Mouse (Mus musculus): ENCODE data around the gene Csrnp1. TPM values are rescaled to one million over a fixed set of nuclear protein-coding genes. Genes with fewer than 3 reads are reported as not detected.
"Not testable (repeated sequence)": the region's sequence is repeated elsewhere in the genome, so short reads cannot be mapped to it uniquely, and the experiment has no call there.

Csrnp1 gene
- polyA plus RNA-seq (2012; rRNA removed), result 15.6 and 26.4 TPM in 2 replicates

DNA sequence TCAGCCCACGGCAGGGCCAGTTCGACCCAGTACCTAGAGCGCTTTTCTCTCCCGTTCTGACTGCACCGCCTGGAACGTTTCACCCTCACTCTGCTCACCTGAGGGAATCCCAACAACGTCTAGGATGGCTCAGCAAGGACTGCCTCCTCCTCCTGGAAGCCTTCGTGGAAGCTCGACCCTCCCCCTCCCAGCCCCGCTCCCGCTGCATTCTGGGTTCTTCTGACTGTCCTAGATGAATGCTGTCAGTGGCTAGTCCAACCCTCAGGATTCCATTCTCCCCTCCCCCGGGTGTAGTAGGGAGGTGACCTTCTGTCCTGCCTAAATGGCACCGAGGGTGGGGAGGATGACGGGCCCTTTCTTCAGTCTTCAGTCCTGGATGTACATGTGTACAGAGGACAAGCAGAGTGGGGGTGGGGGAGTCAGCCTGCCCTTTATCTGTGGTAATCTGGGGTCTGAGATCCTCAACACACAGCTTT, at the start of gene Csrnp1:
Gene Csrnp1, minus strand, starts transcription at position 123 of the 476 bp plus-strand sequence.
- peak; percentile 24 for DNase-seq (ENCODE audit: low spot score)

DNA sequence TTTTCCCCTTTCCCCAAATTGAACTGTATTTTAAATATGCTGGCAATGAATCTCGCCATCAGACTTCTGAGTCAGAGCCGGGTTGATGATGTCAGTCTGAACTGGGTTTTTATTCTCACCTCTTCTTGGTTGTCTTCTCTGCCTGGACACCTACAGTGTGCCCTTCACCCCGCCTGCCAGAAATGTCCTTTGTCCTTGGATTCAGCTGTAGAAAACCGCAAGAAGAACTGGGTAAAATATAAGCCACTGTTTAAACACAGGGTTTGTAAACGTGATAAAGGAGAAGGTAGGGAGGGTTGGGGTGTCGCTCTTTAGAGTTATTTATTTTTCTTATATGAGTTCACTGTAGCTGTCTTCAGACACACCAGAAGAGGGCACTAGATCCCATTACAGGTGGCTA, 48.3 kb upstream of the Csrnp1 start:
- DNase-seq (ENCODE audit: low spot score), result no peak

GRCm38 (mm10) chr9:120030421-120030820, 46.0 kb upstream of the Csrnp1 start:
- DNase-seq (ENCODE audit: low spot score), result no peak

DNA sequence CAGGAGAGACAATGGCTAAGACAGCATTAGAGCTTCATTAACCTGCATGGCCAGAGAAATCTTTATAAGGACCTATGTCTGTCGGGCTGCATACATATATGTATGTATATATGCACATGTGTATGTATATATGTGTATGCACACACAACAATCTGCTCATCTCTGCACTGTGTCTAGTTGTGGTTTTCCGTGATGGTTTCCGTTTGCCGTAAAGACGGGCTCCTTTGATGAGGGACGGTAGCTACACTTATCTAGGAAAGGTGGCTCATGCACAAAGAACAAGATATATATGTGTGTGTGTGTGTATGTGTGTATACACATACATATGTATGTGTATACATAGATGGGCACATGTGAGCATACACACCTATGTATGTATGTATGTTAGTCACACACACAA, 45.4 kb upstream of the Csrnp1 start:
- no peak for DNase-seq (ENCODE audit: low spot score)

GRCm38 (mm10) chr9:120027401-120028151, 43.1 kb upstream of the Csrnp1 start:
- DNase-seq (ENCODE audit: low spot score), result no peak

DNA sequence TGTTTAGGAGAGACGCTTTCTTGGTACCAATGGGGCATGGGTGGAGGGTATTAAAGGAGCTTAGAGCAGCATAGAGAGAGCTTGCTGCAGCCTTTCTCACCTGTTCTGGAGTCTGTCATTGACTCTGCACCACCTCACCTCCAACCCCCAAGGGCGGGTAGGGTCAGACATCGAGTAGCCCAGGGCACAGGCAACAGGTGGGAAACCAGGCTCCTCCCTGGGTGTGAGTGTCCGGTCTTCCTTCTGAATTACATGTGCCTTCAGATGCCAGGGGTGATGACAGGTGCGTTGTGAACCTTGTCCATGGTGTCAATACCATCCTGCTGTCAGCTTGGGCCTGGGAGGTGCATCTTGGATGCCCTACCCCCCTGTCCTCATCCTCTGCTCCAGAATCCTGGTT, 40.2 kb upstream of the Csrnp1 start:
- DNase-seq (ENCODE audit: low spot score), result no peak

DNA sequence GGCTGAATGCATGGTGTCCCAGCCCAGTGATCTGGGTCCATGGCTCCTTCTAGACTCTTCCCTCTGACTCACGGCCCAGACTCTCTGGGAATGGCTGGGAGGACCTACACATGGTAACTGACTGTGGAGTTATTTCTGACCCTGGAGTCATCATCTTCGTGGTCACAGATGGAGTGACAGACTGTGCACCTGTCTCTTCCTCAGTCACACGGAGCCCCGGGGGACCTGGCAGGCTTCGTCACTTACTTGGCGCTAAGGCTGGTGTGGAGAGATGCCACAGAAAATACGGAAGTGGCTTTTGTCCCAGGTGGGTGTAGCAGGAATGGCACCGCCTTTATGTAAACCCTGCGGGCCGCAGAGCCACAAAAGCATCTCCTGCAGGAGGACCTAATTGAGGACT, 39.7 kb upstream of the Csrnp1 start:
- DNase-seq (ENCODE audit: low spot score), result no peak

- DNase-seq (ENCODE audit: low spot score), result no peak
Measured at GRCm38 (mm10) chr9:120023086-120023811, 38.8 kb upstream of the Csrnp1 start, which contains the start of gene Xirp1. Gene Xirp1 (minus strand): TSS chr9:120023598.

GRCm38 (mm10) chr9:120021164-120021563, 36.7 kb upstream of the Csrnp1 start:
- no peak for DNase-seq (ENCODE audit: low spot score)

GRCm38 (mm10) chr9:120020285-120020890, 35.9 kb upstream of the Csrnp1 start:
- DNase-seq (ENCODE audit: low spot score), result no peak

DNA sequence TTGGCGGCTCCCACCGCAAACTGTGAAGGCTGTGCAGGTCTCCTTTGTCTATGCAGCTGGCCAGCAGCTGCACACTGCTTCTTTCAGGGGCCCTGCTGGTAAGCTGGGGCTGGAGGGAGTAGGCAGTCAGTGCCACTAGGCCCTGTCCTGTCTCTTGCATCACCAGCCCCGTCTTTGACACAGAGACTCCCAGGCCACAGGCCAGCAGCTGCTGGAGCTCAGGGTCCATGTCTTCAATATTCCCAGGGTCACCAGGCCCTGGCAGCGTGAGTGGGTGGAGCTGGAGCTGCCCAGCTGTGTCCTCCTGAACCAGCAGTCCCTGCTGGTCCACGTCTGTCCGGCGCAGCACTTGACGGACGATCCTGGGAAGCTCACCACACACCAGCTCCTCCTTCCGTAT, 32.5 kb upstream of the Csrnp1 start:
- no peak for DNase-seq (ENCODE audit: low spot score)

DNA sequence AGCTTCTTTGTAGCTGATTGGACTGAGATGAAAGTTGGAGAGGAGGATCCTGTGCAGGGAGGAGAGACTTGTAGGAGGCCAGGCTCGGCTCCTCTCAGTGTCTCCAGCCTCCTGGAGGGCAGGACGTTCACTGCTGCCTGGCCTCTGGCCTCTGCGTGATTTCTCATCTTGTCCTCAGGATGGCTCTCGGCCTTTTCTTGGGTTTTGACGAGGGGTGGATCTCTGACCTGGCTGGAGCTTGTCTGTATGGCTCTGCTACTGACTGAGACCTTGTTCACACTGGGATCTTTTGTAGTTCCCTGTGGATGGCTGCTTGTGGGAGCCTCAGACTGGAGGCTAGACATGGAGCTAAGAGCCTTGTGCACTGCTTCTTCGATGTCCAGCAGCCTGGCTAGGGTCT, 30.4 kb upstream of the Csrnp1 start:
- DNase-seq (ENCODE audit: low spot score), result no peak

DNA sequence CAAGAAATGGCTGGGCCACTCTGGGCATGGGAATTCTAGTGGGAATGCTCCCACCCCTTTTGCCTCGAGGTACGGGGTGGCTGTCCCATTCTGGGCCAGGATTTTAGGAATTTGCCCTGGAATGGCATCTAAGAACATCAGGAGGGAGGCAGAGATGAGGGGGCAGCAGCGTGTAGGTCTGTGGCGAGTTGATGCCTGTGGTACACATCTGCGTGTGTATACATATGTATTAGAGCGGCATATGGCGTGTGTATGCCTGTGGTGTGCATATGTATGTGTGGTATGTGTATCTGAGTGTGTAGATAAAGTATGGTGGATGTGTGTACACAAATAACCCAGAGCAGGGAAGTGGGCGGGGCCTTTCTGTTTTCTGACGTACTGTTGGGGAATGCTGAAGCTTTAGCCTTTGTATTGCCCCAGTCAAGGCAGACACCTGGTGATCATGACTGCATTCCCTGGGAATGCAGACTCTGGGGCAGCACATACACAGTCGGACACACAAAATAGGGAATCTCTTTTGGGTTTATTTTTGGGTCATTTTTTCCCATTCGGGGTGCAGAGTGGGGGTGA, 28.9 kb upstream of the Csrnp1 start:
- DNase-seq (ENCODE audit: low spot score), result no peak

GRCm38 (mm10) chr9:120012781-120013180, 28.3 kb upstream of the Csrnp1 start:
- no peak for DNase-seq (ENCODE audit: low spot score)

GRCm38 (mm10) chr9:120012161-120012560, 27.7 kb upstream of the Csrnp1 start:
- DNase-seq (ENCODE audit: low spot score), result not testable (repeated sequence)

- no peak for DNase-seq (ENCODE audit: low spot score)
Measured at GRCm38 (mm10) chr9:120011533-120011932, 27.1 kb upstream of the Csrnp1 start.

- peak; percentile 100 for DNase-seq (ENCODE audit: low spot score)
Measured at GRCm38 (mm10) chr9:120010781-120011511, 26.5 kb upstream of the Csrnp1 start.

DNA sequence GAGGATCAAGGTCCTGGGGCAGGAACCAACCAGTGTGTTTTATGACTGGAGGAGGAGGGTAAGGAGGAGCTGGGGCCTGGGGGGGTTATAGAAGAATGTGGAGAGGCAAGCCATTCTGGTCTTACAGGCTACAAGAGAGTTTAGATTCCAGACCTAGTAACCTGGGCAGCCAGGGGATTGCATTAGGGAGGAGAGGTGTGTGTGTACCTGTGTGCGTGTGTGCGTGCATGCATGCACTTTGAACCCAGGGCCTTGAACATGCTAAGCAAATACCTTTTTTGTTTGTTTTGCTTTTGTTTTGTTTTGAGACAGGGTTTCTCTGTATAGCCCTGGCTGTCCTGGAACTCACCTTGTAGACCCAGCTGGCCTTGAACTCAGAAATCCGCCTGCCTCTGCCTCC, 25.4 kb upstream of the Csrnp1 start:
- DNase-seq (ENCODE audit: low spot score), result no peak

DNA sequence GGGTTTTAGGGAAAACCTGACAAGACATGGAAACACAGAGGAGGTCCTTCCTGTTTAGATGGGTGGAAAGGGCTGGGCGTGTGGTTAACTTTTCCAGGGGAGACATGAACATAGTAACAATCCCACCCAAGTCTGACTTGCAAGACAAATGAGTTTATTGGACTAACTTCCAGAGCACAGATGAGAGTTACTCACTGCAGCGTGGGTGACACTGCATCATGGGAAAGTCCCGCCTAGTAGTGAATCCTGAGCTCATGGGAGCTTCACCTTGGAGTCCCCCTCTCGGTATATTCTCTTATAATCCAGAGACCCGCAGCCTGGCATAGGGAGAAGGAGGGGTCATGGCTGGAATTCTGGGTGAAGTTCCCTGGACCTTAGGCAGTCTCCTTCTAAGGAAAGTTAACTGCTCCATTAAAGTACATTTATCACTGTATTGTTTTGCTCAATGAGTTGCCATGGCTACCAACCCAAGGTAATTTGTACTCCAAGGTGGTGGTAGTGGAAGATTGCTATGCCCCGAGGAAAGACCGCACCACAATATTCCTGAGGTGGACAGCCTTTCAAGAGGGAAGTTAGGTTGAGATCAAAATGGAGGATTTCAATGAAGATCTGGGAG, 24.9 kb upstream of the Csrnp1 start:
- no peak for DNase-seq (ENCODE audit: low spot score)

- no peak for DNase-seq (ENCODE audit: low spot score)
Measured at GRCm38 (mm10) chr9:120007833-120008232, 23.4 kb upstream of the Csrnp1 start.

DNA sequence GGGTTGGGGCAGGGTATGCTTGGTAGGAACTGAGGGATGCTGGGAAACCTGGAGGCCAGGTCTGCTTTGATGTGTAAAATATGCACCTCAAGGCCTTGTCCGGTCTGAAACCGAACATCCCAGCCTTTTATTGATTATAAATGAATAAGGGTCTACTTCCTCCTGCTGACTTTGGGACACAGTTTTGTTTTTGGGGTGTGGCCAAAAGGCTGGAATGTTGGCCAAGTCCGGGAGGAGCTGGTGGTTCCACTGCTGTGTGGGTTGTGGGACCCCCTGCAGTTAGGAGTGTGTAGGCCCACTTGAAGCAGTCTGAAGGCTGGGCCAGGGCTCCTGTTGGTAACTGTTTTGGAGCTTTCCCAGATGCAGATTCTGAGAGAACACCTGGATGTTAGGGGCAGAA, 21.5 kb upstream of the Csrnp1 start:
- DNase-seq (ENCODE audit: low spot score), result no peak

Data from urinary bladder, adult 2 months (tissue).